Mouse (Mus musculus) liver, adult 10 weeks (tissue): ENCODE measurements around the gene Aatk. TPM values are rescaled to one million over a fixed set of nuclear protein-coding genes. Genes with fewer than 3 reads are reported as not detected.

ENCODE experiments used
- polyA plus RNA-seq: library from polyadenylated mRNA; stranded (reverse); fragments of 350-450 nt; fragmentation: Illumina TruSeq; extraction: RNeasy Lipid Tissue Mini Kit (QIAGEN cat#74804); gene quantifications from one replicate; pipeline ENCODE4 v1.2.3, GENCODE M21; 2014; ENCODE audit warnings: low read depth, low replicate concordance

Gene Aatk
- 0.19 TPM for polyA plus RNA-seq

GRCm38 (mm10) chr11:120046553-120047191 lies at the start of gene Aatk:
Gene Aatk, minus strand, starts transcription at chr11:120047167.

GRCm38 (mm10) chr11:120086702-120087152 lies 39.8 kb upstream of the Aatk start, which contains the start of gene Cep131:
Gene Cep131, minus strand, starts transcription at chr11:120086827.

Other genes with a start within 250 kb of the Aatk start
- 2.3 TPM for gene Chmp6, start 133.7 kb downstream of the Aatk start, polyA plus RNA-seq
- 3.5 TPM for gene Baiap2, start 104.4 kb downstream of the Aatk start, polyA plus RNA-seq
- gene Cep131, start 39.7 kb upstream of the Aatk start, polyA plus RNA-seq, result not detected
- 0.69 TPM for gene Tepsin, start 51.6 kb upstream of the Aatk start, polyA plus RNA-seq
- gene Ndufaf8, start 51.8 kb upstream of the Aatk start, polyA plus RNA-seq, result 3.0 TPM
- 2.5 TPM for gene Slc38a10, start 104.2 kb upstream of the Aatk start, polyA plus RNA-seq
- 0.66 TPM for gene Bahcc1, start 185.8 kb upstream of the Aatk start, polyA plus RNA-seq